Mouse (Mus musculus) olfactory bulb, adult 2 months (tissue): Measurements from ENCODE around the gene Inca1.

Experiments used
- CTCF ChIP-seq: fragments of 200-500 bp; IDR thresholded peaks from 2 replicates; pipeline ENCODE4 v1.5.1; 2012; ENCODE audit warnings: low read depth, mild to moderate bottlenecking, low read length, moderate library complexity; ENCODE audit not compliant: insufficient read depth
- POLR2A ChIP-seq: fragments of 200-500 bp; IDR thresholded peaks from 2 replicates; pipeline ENCODE4 v1.6.1; 2012; ENCODE audit warnings: mild to moderate bottlenecking, low read depth, low read length, moderate library complexity; ENCODE audit not compliant: insufficient read depth

- TF ChIP-seq POLR2A (no peak), CTCF (no peak)
Measured at GRCm38 (mm10) chr11:70689578-70689977, 10.4 kb downstream of the Inca1 start.
